In genomic region chr7:24902264-24902629, GRCm38 (mm10) we compare ENCODE assay signal across 7 mouse cellular contexts. TPM values are rescaled to one million over a fixed set of nuclear protein-coding genes. Genes with fewer than 3 reads are reported as not detected.
DNase-seq lines count a peak whose midpoint lies in the region; ATAC-seq lines count a peak whose summit lies in the region.

No protein-coding gene starts in this region.

- no peaks in the 10 kb centered on the region for H3K27me3 ChIP-seq in megakaryocyte, embryonic 14.5 days (replicated peaks)
- no peaks in the 10 kb centered on the region for H3K27me3 ChIP-seq in forebrain, embryonic 11.5 days (ENCODE audit: control insufficient read depth, insufficient read depth, low read length)
- no peaks in the 10 kb centered on the region for H3K27me3 ChIP-seq in limb, embryonic 12.5 days
- H3K27me3 ChIP-seq in stomach, embryonic 14.5 days (ENCODE audit: control insufficient read depth, insufficient read depth, low read length): no peaks in the 10 kb centered on the region

- peaks cover 53% of the 10 kb centered on the region for H3K4me1 ChIP-seq in megakaryocyte, embryonic 14.5 days
- peaks cover 5% of the 10 kb centered on the region; the same call in 1 of the 2 replicates for H3K4me1 ChIP-seq in forebrain, embryonic 11.5 days (replicated peaks; ENCODE audit: control insufficient read depth, insufficient read depth, low read length)
- H3K4me1 ChIP-seq in limb, embryonic 12.5 days (replicated peaks): peaks cover 42% of the 10 kb centered on the region
- H3K4me1 ChIP-seq in stomach, embryonic 14.5 days (ENCODE audit: control insufficient read depth, insufficient read depth, low read length): peaks cover 22% of the 10 kb centered on the region

- peak overlapping the region; percentile 77 for H3K9ac ChIP-seq in forebrain, embryonic 11.5 days (ENCODE audit: low read length)
- H3K9ac ChIP-seq in limb, embryonic 12.5 days (replicated peaks): peak overlapping the region; percentile 83
- H3K9ac ChIP-seq in stomach, embryonic 14.5 days (replicated peaks; ENCODE audit: low read depth, low read length): peak overlapping the region; percentile 72

- WGBS in forebrain, embryonic 11.5 days: 54% methylated on average over 2 of the region's 2 CpGs
- whole genome bisulfite sequencing in limb, embryonic 12.5 days: 55% methylated on average over 2 of the region's 2 CpGs
- 49% methylated on average over 2 of the region's 2 CpGs for WGBS in stomach, embryonic 14.5 days

- H3K9me3 ChIP-seq in megakaryocyte, embryonic 14.5 days: no peaks in the 10 kb centered on the region
- H3K9me3 ChIP-seq in forebrain, embryonic 11.5 days (ENCODE audit: control insufficient read depth, low read length): no peaks in the 10 kb centered on the region
- no peaks in the 10 kb centered on the region for H3K9me3 ChIP-seq in limb, embryonic 12.5 days
- H3K9me3 ChIP-seq in stomach, embryonic 14.5 days (ENCODE audit: control insufficient read depth, low read depth, low read length): no peaks in the 10 kb centered on the region

- peak overlapping the region; percentile 72; the same call in 1 of the 2 replicates for H3K4me2 ChIP-seq in forebrain, embryonic 11.5 days (ENCODE audit: low read depth, low read length, severe bottlenecking)
- peak overlapping the region; percentile 88 for H3K4me2 ChIP-seq in limb, embryonic 12.5 days
- H3K4me2 ChIP-seq in stomach, embryonic 14.5 days (replicated peaks; ENCODE audit: low read depth, low read length): peak overlapping the region; percentile 71

- DNase-seq in forebrain, embryonic 11.5 days (ENCODE audit: low spot score): no peak
- DNase-seq in thymus, adult 18-20 months: no peak

- H3K27ac ChIP-seq in forebrain, embryonic 11.5 days (ENCODE audit: low read depth, low read length): no peak overlapping the region
- peak overlapping the region; percentile 86 for H3K27ac ChIP-seq in limb, embryonic 12.5 days
- peak overlapping the region; percentile 86 for H3K27ac ChIP-seq in stomach, embryonic 14.5 days (ENCODE audit: low read length)

- peaks cover 19% of the 10 kb centered on the region for H3K36me3 ChIP-seq in megakaryocyte, embryonic 14.5 days (replicated peaks; ENCODE audit: low read length)
- H3K36me3 ChIP-seq in forebrain, embryonic 11.5 days (ENCODE audit: control insufficient read depth, insufficient read depth, low read length): no peaks in the 10 kb centered on the region
- no peaks in the 10 kb centered on the region for H3K36me3 ChIP-seq in limb, embryonic 12.5 days
- H3K36me3 ChIP-seq in stomach, embryonic 14.5 days (ENCODE audit: control insufficient read depth, insufficient read depth, low read length): no peaks in the 10 kb centered on the region

- ATAC-seq in megakaryocyte, adult 5-6 weeks (ENCODE audit: poor library complexity, severe bottlenecking): no peak
- no peak for ATAC-seq in forebrain, embryonic 11.5 days (replicated peaks; ENCODE audit: low FRiP score)
- ATAC-seq in limb, embryonic 12.5 days (ENCODE audit: insufficient number of reproducible peaks, insufficient read depth, low FRiP score, low TSS enrichment, low read depth): no peak
- no peak for ATAC-seq in stomach, embryonic 14.5 days (ENCODE audit: insufficient number of reproducible peaks, insufficient read depth, low FRiP score, low read depth)
- no peak for ATAC-seq in granulocyte monocyte progenitor cell, adult 5-6 weeks (replicated peaks; ENCODE audit: poor library complexity, severe bottlenecking)

- peak overlapping the region; percentile 98 for H3K4me3 ChIP-seq in megakaryocyte, embryonic 14.5 days (replicated peaks)
- peak overlapping the region; percentile 63; the same call in 1 of the 2 replicates for H3K4me3 ChIP-seq in forebrain, embryonic 11.5 days (ENCODE audit: low read depth, low read length)
- H3K4me3 ChIP-seq in limb, embryonic 12.5 days (replicated peaks): peak overlapping the region; percentile 74
- H3K4me3 ChIP-seq in stomach, embryonic 14.5 days (ENCODE audit: low read depth, low read length): peak overlapping the region; percentile 70

RNA-seq across cellular contexts. Expression of gene Arhgef1, which starts 0.5 kb away (rescaled TPM):
- polyA plus RNA-seq in megakaryocyte, embryonic 14.5 days (2012; ENCODE audit: insufficient read depth, low replicate concordance): 136 and 219 TPM in 2 replicates
- total RNA-seq in megakaryocyte, adult 5-6 weeks (2015): 142 and 156 TPM in 2 replicates
- total RNA-seq in megakaryocyte, adult 5-6 weeks (2017): 116 and 142 TPM in 2 replicates
- 65.7 and 69.5 TPM in 2 replicates for polyA plus RNA-seq in forebrain, embryonic 11.5 days (2014; fragmentation: Nextera tagmentation; extraction: Ambion mirVana)
- 119 and 126 TPM in 2 replicates for polyA plus RNA-seq in limb, embryonic 12.5 days (2016; fragmentation: Nextera tagmentation; extraction: Ambion mirVana)
- 88.8 and 89.9 TPM in 2 replicates for polyA plus RNA-seq in stomach, embryonic 14.5 days (2014; fragmentation: Nextera tagmentation; extraction: Ambion mirVana)
- total RNA-seq in granulocyte monocyte progenitor cell, adult 5-6 weeks (2014; fragmentation: Nextera tagmentation): 81.5 and 141 TPM in 2 replicates
- 36.5 and 50.2 TPM in 2 replicates for total RNA-seq in granulocyte monocyte progenitor cell, adult 5-6 weeks (2017)

RNA-seq across cellular contexts. Expression of gene Cd79a, which starts 5.1 kb away (rescaled TPM):
- polyA plus RNA-seq in megakaryocyte, embryonic 14.5 days (2012; ENCODE audit: insufficient read depth, low replicate concordance): 0.50 TPM in 1 of 2 replicates, not detected in the other
- 0.64 and 1.0 TPM in 2 replicates for total RNA-seq in megakaryocyte, adult 5-6 weeks (2015)
- 0.18 and 0.24 TPM in 2 replicates for total RNA-seq in megakaryocyte, adult 5-6 weeks (2017)
- 0.31 and 0.37 TPM in 2 replicates for polyA plus RNA-seq in forebrain, embryonic 11.5 days (2014; fragmentation: Nextera tagmentation; extraction: Ambion mirVana)
- polyA plus RNA-seq in limb, embryonic 12.5 days (2016; fragmentation: Nextera tagmentation; extraction: Ambion mirVana): 0.51 and 0.86 TPM in 2 replicates
- polyA plus RNA-seq in stomach, embryonic 14.5 days (2014; fragmentation: Nextera tagmentation; extraction: Ambion mirVana): 0.33 TPM in 1 of 2 replicates, not detected in the other
- not detected in 2 replicates for total RNA-seq in granulocyte monocyte progenitor cell, adult 5-6 weeks (2014; fragmentation: Nextera tagmentation)
- not detected in 2 replicates for total RNA-seq in granulocyte monocyte progenitor cell, adult 5-6 weeks (2017)

RNA-seq across cellular contexts. Expression of gene Rps19, which starts 18.1 kb away (rescaled TPM):
- polyA plus RNA-seq in megakaryocyte, embryonic 14.5 days (2012; ENCODE audit: insufficient read depth, low replicate concordance): 171 and 2,463 TPM in 2 replicates
- total RNA-seq in megakaryocyte, adult 5-6 weeks (2015): 1,493 and 1,909 TPM in 2 replicates
- 575 and 756 TPM in 2 replicates for total RNA-seq in megakaryocyte, adult 5-6 weeks (2017)
- polyA plus RNA-seq in forebrain, embryonic 11.5 days (2014; fragmentation: Nextera tagmentation; extraction: Ambion mirVana): 1,722 and 1,731 TPM in 2 replicates
- polyA plus RNA-seq in limb, embryonic 12.5 days (2016; fragmentation: Nextera tagmentation; extraction: Ambion mirVana): 2,324 and 2,343 TPM in 2 replicates
- 3,189 and 3,445 TPM in 2 replicates for polyA plus RNA-seq in stomach, embryonic 14.5 days (2014; fragmentation: Nextera tagmentation; extraction: Ambion mirVana)
- total RNA-seq in granulocyte monocyte progenitor cell, adult 5-6 weeks (2014; fragmentation: Nextera tagmentation): 4,360 and 4,453 TPM in 2 replicates
- total RNA-seq in granulocyte monocyte progenitor cell, adult 5-6 weeks (2017): 1,417 and 1,663 TPM in 2 replicates

RNA-seq across cellular contexts. Expression of gene Dmrtc2, which starts 32.4 kb away (rescaled TPM):
- not detected in 2 replicates for polyA plus RNA-seq in megakaryocyte, embryonic 14.5 days (2012; ENCODE audit: insufficient read depth, low replicate concordance)
- not detected in 2 replicates for total RNA-seq in megakaryocyte, adult 5-6 weeks (2015)
- total RNA-seq in megakaryocyte, adult 5-6 weeks (2017): not detected in 2 replicates
- polyA plus RNA-seq in forebrain, embryonic 11.5 days (2014; fragmentation: Nextera tagmentation; extraction: Ambion mirVana): not detected in 2 replicates
- not detected in 2 replicates for polyA plus RNA-seq in limb, embryonic 12.5 days (2016; fragmentation: Nextera tagmentation; extraction: Ambion mirVana)
- not detected in 2 replicates for polyA plus RNA-seq in stomach, embryonic 14.5 days (2014; fragmentation: Nextera tagmentation; extraction: Ambion mirVana)
- total RNA-seq in granulocyte monocyte progenitor cell, adult 5-6 weeks (2014; fragmentation: Nextera tagmentation): not detected in 2 replicates
- total RNA-seq in granulocyte monocyte progenitor cell, adult 5-6 weeks (2017): not detected in 2 replicates

RNA-seq across cellular contexts. Expression of gene Lypd4, which starts 32.5 kb away (rescaled TPM):
- not detected in 2 replicates for polyA plus RNA-seq in megakaryocyte, embryonic 14.5 days (2012; ENCODE audit: insufficient read depth, low replicate concordance)
- not detected in 2 replicates for total RNA-seq in megakaryocyte, adult 5-6 weeks (2015)
- total RNA-seq in megakaryocyte, adult 5-6 weeks (2017): not detected in 2 replicates
- polyA plus RNA-seq in forebrain, embryonic 11.5 days (2014; fragmentation: Nextera tagmentation; extraction: Ambion mirVana): not detected in 2 replicates
- polyA plus RNA-seq in limb, embryonic 12.5 days (2016; fragmentation: Nextera tagmentation; extraction: Ambion mirVana): not detected in 2 replicates
- not detected in 2 replicates for polyA plus RNA-seq in stomach, embryonic 14.5 days (2014; fragmentation: Nextera tagmentation; extraction: Ambion mirVana)
- total RNA-seq in granulocyte monocyte progenitor cell, adult 5-6 weeks (2014; fragmentation: Nextera tagmentation): not detected in 2 replicates
- not detected in 2 replicates for total RNA-seq in granulocyte monocyte progenitor cell, adult 5-6 weeks (2017)
